Mouse (Mus musculus) mouse embryonic stem cell (cell line): Measurements from ENCODE around the gene Leo1.
"Not testable (repeated sequence)": the region's sequence is repeated elsewhere in the genome, so short reads cannot be mapped to it uniquely, and the experiment has no call there.

Source experiments
- in situ Hi-C, 2 experiments: fragments of 300-500 bp; cut with MboI; formaldehyde crosslinking; loops; 1 replicate in 1 of 2; 3 replicates in 1 of 2; pipeline ENCODE4 v1.14.3; 2019 to 2020; ENCODE audit warnings: low sequenced_read_pairs in 2 of 2, low pct_unique_long_range_greater_than_20kb in 1 of 2, mixed read lengths in 1 of 2; ENCODE audit not compliant: unreplicated experiment in 1 of 2

Gene Leo1

GRCm38 (mm10) chr9:75448021-75448420 is 6.7 kb downstream of the Leo1 start:
- in situ Hi-C loops: no loop called here

DNA sequence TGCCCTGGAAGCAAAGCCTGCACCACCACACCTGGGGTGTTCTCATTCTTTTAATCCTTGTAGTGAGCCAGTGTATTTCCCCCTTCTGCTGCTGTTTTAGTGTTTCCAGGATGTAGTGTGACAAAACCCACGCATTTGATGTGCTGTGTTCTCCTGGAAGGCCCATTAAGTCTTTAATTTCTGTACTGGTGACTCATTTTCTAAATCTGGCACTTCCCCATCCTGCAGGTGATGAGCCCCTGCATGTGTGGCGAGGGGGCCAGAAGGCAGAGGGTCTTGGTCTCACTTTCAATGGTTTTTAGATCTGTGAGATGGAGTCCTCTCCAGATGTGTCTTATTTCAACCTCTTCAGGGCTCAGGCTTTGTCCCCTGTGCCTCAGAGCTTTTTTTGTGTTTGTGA is 12.7 kb downstream of the Leo1 start:
- in situ Hi-C loops: no loop called here

- in situ Hi-C loops: no loop called here
These were observed 14.4 kb downstream of the Leo1 start for GRCm38 (mm10) chr9:75455684-75456083.

DNA sequence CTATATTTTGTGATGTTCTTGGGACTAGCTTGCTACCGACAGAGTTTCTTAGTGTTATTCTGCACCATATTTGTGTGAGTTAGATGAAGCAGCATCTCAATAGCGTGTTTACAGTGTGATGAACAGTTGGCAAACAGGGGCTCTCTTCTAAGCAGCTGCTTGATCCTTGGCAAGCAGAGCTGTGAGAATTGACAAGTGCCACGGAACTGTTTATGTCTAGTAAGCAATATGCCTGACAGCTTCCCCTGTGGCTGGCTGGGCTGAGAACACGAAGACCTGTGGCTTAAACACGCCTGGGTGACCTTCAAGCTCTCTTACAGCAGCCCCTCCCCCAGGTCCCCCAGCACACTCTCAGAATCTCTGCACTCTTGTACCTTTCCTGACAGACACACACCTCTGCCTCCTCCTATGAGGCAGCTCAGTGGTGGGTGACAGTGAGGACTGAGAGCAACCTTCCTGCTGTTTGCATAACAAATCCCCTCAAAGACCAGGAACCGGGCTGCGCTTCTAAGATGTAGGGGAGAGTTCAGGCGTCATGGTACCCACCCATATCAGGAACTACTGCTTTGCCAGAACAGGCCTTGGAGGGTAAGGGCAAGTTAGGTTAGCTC is 21.8 kb downstream of the Leo1 start:
- in situ Hi-C loops: no loop called here

GRCm38 (mm10) chr9:75465856-75466255 is 24.5 kb downstream of the Leo1 start:
- in situ Hi-C loops: no loop called here

DNA sequence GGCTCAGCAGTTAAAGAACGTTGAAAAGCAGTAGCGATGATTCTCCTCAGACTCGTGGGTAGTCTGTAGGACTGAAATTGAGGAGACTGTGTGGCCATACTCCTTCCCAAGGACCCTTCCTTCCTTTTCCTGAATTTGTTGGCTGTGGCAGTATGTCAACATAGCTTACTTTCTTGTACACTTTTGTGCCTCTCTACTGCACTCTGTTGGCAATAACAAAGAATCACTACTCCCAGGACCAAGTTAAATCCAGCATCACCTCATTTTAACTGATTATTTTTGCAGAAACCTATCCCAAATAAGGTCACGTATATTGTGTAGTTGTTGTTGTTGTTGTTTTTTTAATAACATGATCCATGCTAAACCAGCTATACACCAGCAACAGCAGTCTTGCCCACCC is 25.3 kb downstream of the Leo1 start:
- in situ Hi-C loops: no loop called here

- in situ Hi-C loops: no loop called here
These were observed 26.3 kb downstream of the Leo1 start for GRCm38 (mm10) chr9:75467581-75467980.

GRCm38 (mm10) chr9:75468297-75468696 is 27.0 kb downstream of the Leo1 start:
- in situ Hi-C loops: no loop called here

GRCm38 (mm10) chr9:75477212-75477611 is 35.9 kb downstream of the Leo1 start:
- in situ Hi-C loops: no loop called here

DNA sequence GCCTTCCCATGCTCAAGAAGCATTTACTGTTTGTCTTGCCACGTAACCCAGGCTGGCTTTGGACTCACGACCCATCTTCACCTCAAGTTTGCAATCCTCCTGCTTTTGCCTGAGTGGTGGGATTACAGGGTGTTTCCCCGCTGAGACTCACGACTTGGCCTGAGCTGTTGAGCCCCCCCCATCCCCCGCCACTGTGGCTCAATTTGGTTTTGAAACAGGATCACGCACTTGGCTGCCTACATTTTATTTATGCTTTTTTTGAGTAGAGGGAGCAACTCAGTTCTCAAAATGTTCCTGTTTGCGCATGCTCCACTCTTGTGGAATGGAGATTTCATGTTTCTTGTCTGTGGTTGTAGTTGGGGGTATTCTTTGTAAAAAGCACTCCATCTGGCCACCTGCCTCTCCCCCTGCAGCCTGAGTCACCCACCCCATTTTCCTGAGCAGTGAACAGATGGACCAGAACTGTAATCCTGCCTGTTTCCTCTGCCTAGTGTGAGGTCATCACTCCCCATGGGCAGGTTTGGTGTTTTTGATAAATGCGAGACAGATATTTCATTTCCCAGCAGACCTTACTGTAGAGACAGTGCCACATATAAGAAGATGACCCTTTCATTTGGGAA is 37.9 kb downstream of the Leo1 start:
- in situ Hi-C loops: no loop called here

GRCm38 (mm10) chr9:75480536-75481075 is 39.3 kb downstream of the Leo1 start:
- in situ Hi-C loops: no loop called here

GRCm38 (mm10) chr9:75485231-75485630 is 43.9 kb downstream of the Leo1 start:
- in situ Hi-C loops: no loop called here

GRCm38 (mm10) chr9:75488255-75488654 is 46.9 kb downstream of the Leo1 start:
- in situ Hi-C loops: not testable (repeated sequence)

DNA sequence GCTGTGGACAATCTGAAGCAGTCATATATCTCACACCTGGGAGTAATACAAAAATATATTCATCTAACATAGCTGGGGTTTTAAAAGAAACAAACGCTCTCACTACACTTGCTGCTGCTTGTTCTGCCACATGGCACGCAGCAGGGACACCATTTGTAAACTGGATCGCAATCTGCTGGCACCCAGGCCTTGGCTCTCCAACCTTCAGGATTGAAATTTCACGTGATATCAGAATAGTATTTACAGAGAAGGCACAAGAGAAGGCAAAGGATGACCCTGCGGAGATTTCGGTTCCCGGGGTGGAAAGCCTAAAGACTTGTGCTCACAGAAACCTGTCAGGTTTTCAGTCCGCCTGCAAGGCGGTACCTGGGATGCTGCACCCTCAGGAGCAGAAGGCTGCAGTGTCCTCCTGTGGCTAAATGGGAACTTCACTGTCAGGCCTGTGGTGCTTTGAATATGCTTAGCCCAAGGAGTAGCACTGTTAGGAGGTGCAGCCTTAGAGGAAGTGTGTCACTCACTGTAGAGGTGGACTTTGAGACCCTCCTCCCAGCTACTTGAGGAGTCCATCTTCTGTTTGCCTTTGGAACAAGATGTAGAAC is 53.2 kb downstream of the Leo1 start:
- in situ Hi-C loops: no loop called here

DNA sequence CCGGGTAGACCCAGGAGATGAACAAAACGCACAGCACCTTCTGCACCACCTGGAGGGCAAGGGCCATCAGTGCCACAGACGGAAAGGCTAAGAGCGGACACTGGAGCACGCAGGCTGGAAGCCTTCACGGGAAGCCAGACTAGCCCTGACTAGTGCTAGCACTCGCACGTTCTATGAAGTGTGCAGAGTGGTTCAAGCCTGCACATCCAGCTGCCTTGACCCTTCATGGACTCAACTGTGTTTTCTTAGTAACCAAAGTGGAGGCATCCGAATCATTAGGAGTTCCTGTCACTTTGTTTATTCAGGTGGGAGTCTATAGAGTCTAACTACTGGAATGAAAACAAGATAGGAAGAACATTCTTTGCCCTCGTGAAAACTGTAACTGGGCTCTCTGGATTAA is 54.6 kb downstream of the Leo1 start:
- in situ Hi-C loops: no loop called here

DNA sequence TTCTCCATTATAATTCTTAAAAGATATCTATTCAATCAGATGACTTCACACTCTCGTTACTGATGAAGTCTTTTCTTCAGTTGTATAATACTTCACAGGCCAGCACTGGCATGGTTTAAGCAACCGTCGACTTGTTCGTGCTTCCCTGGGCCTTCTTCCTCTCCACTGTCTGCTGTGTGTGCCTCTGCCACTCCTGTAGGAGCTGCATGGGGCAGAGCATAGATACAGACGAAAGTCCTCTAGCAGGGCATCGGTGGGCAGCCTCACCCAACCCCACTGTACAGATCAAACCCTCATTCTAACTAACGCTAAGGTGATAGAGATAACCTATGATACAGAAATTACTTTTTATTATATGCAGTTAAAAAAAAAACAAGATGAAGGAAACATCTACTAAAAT is 57.2 kb downstream of the Leo1 start:
- in situ Hi-C loops: no loop called here

GRCm38 (mm10) chr9:75504311-75504710 is 63.0 kb downstream of the Leo1 start:
- in situ Hi-C loops: no loop called here

GRCm38 (mm10) chr9:75511236-75511939 is 70.1 kb downstream of the Leo1 start:
- in situ Hi-C loops: no loop called here

GRCm38 (mm10) chr9:75515464-75516113 is 74.3 kb downstream of the Leo1 start:
- in situ Hi-C loops: no loop called here
